ENCODE assay signal across 30 mouse cellular contexts in the genomic region with DNA sequence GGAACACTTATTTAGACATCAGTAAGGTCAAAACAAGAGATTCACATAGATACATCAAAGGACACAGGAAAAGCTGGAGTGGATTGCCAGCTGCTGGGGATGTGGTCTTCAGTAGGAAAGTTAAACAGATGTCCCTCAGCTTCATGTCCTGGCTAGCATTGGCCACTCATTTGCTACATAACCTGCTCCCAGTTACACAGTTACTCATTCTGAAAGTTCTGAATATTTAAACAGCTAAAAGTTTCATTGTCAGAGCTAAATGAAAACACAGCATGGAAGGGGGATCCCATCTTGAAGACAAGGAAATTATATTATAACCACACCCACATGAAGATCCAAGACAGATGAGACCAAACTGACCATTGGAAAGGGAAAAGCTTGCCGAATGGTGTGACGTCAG.
"Had no signal": no experiment of that assay in that cellular context is flagged by ENCODE, and none has a peak within 500 bp of the region (broad histone marks: within the 10 kb centered on the region; RNA-seq: fewer than 3 reads in every experiment).

No protein-coding gene starts in this region.

- H3K27me3 ChIP-seq: limb, embryonic 13.5 days; limb, embryonic 15.5 days; liver, embryonic 12.5 days; liver, embryonic 13.5 days; liver, embryonic 15.5 days; lung, embryonic 15.5 days; midbrain, embryonic 12.5 days; midbrain, embryonic 13.5 days; midbrain, embryonic 15.5 days; neural tube, embryonic 12.5 days had no signal

- H3K4me3 ChIP-seq: limb, embryonic 10.5 days; limb, embryonic 12.5 days; limb, embryonic 13.5 days; limb, embryonic 15.5 days; liver, embryonic 12.5 days; liver, embryonic 13.5 days; liver, embryonic 15.5 days; lung, embryonic 15.5 days; megakaryocyte, embryonic 14.5 days; midbrain, embryonic 10.5 days; midbrain, embryonic 12.5 days; midbrain, embryonic 13.5 days; midbrain, embryonic 15.5 days; myocyte; neural tube, embryonic 12.5 days had no signal

- H3K4me2 ChIP-seq: limb, embryonic 12.5 days; limb, embryonic 13.5 days; limb, embryonic 15.5 days; liver, embryonic 11.5 days; liver, embryonic 12.5 days; liver, embryonic 13.5 days; liver, embryonic 15.5 days; lung, embryonic 14.5 days; lung, embryonic 15.5 days; midbrain, embryonic 11.5 days; midbrain, embryonic 12.5 days; midbrain, embryonic 13.5 days; midbrain, embryonic 15.5 days; neural tube, embryonic 12.5 days had no signal

- H3K9ac ChIP-seq: limb, embryonic 12.5 days; limb, embryonic 13.5 days; limb, embryonic 15.5 days; liver, embryonic 12.5 days; liver, embryonic 13.5 days; liver, embryonic 14.5 days; liver, embryonic 15.5 days; liver, postnatal 0 days; lung, embryonic 14.5 days; lung, embryonic 15.5 days; midbrain, embryonic 12.5 days; midbrain, embryonic 13.5 days; midbrain, embryonic 15.5 days; neural tube, embryonic 12.5 days had no signal

- H3K36me3 ChIP-seq: limb, embryonic 10.5 days; limb, embryonic 12.5 days; limb, embryonic 13.5 days; limb, embryonic 15.5 days; liver, embryonic 12.5 days; liver, embryonic 13.5 days; liver, embryonic 15.5 days; lung, embryonic 15.5 days; midbrain, embryonic 10.5 days; midbrain, embryonic 12.5 days; midbrain, embryonic 13.5 days; midbrain, embryonic 15.5 days; neural tube, embryonic 12.5 days had no signal

- H3K27ac ChIP-seq: limb, embryonic 10.5 days; limb, embryonic 12.5 days; limb, embryonic 13.5 days; limb, embryonic 15.5 days; liver, embryonic 12.5 days; liver, embryonic 13.5 days; liver, embryonic 14.5 days; liver, embryonic 15.5 days; lung, embryonic 15.5 days; macrophage; midbrain, embryonic 10.5 days; midbrain, embryonic 12.5 days; midbrain, embryonic 13.5 days; midbrain, embryonic 15.5 days; neural tube, embryonic 12.5 days had no signal

- H3K4me1 ChIP-seq: limb, embryonic 13.5 days; limb, embryonic 15.5 days; liver, embryonic 12.5 days; liver, embryonic 13.5 days; liver, embryonic 15.5 days; lung, embryonic 15.5 days; megakaryocyte, embryonic 14.5 days; midbrain, embryonic 10.5 days; midbrain, embryonic 12.5 days had no signal

- DNase-seq: left cerebral cortex, postnatal 4 days; liver; liver, embryonic 13.5 days; liver, postnatal 0 days; lung, adult 18-20 months; lung, adult 2 months; lung, embryonic 14.5 days; lung, postnatal 10 days; lung, postnatal 14 days; lung, postnatal 36 days; lung, postnatal 4 days; midbrain, embryonic 14.5 days had no signal

- H3K9me3 ChIP-seq: limb, embryonic 10.5 days; limb, embryonic 12.5 days; limb, embryonic 13.5 days; limb, embryonic 15.5 days; liver, embryonic 12.5 days; liver, embryonic 13.5 days; liver, embryonic 15.5 days; lung, embryonic 15.5 days; megakaryocyte, embryonic 14.5 days; midbrain, embryonic 10.5 days; midbrain, embryonic 12.5 days; midbrain, embryonic 13.5 days; midbrain, embryonic 15.5 days; neural tube, embryonic 12.5 days had no signal
